Mouse (Mus musculus): Measurements from ENCODE around the gene Pgm2.

DNA sequence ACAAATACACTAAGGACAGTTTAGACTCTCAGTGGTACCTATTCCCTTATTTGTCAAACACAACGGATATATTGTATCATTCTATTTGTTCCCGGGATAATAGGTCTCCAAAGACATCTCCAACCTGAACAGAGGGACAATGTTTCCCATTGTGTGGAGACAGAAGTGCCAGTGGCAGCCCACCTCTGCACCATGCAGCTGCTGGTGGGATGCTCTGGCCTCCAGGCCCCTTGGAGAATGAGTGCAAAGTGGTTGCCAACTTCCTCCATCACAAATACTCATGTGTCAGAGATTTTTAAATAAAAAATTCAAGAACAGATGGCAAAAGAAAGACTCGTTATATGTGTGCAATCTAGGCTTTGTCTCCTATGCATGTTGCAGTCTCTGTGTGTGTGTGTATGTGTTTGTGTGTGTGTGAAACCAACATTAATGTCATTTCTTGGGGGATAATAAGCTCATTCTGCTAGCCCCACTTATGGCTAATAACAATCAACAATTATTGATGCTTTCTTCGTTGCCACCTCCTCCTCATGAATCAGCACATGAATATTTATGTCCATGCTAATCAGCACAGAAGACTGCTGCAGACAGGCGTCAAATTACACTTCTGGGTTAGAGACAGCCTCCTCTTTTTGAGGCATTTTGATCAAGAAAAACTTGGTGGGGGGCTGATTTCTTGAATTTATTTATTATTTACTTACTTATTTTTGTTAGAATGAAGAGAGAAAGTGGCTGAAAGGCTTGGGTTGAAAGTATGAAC, 48.9 kb upstream of the Pgm2 start:
- TF ChIP-seq CTCF (IDR thresholded peaks at IDR 0.05) (no peak), EP300 (IDR thresholded peaks at IDR 0.05) (no peak)
